Mouse (Mus musculus) cerebellum, adult 2 months (tissue): Measurements from ENCODE around the gene Phf20.
A peak's percentile ranks its signal among the peaks of the same experiment; 100 is the strongest.

Source experiments
- CTCF ChIP-seq: fragments of 200-500 bp; IDR thresholded peaks from 2 replicates; pipeline ENCODE4 v1.5.1; 2011; ENCODE audit warnings: low read depth, mild to moderate bottlenecking, control low read depth, low read length, moderate library complexity, borderline replicate concordance; ENCODE audit not compliant: insufficient read depth
- POLR2A ChIP-seq: fragments of 200-500 bp; IDR thresholded peaks from 2 replicates; pipeline ENCODE4 v1.6.1; 2011; ENCODE audit warnings: low read length, control low read depth, borderline replicate concordance; ENCODE audit not compliant: insufficient read depth

DNA sequence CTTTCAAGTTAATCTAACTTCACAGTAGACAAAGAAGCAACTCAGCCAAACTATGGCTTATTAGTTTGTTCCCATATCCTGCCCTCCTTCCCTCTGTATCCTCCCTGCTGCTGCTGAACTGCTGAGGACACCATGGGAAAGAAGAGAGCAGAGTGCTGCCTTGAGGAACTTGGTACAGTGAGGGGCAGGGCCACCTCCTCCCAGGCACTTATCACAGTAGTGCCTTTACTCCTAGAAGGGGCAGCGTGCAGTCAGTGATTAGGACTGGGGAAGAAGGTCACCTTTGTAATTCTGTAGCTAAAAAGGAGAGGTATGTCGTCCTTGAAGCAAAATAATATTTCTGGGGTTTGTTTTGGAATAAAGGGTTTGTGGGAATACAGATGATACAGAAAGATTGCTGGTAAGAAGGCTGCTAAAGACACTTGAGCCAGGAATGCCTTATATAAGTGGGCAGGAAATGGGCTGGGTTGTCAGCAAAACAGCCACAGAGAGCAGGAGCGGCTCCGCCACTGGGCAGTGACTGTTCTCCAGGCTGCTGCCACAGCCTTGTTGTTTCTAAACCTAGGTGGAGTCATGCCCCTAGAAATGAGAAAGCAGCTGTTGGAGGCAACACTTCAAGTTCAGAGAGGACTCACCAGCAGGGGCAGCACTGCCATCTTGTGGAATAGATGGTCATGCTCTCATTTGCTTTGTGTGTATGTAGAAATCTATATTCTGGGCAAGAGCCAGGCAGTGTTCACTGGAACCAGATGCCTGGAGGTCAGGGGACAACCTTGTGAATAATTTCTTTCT is 82.2 kb downstream of the Phf20 start:
- TF ChIP-seq CTCF (peak; percentile 85), POLR2A (no peak)
